Mouse (Mus musculus): ENCODE measurements around the gene Lpin2. TPM values are rescaled to one million over a fixed set of nuclear protein-coding genes. Genes with fewer than 3 reads are reported as not detected.

The Lpin2 gene
- polyA plus RNA-seq, 1 experiment from 2014 or later, result 42.5 TPM

DNA sequence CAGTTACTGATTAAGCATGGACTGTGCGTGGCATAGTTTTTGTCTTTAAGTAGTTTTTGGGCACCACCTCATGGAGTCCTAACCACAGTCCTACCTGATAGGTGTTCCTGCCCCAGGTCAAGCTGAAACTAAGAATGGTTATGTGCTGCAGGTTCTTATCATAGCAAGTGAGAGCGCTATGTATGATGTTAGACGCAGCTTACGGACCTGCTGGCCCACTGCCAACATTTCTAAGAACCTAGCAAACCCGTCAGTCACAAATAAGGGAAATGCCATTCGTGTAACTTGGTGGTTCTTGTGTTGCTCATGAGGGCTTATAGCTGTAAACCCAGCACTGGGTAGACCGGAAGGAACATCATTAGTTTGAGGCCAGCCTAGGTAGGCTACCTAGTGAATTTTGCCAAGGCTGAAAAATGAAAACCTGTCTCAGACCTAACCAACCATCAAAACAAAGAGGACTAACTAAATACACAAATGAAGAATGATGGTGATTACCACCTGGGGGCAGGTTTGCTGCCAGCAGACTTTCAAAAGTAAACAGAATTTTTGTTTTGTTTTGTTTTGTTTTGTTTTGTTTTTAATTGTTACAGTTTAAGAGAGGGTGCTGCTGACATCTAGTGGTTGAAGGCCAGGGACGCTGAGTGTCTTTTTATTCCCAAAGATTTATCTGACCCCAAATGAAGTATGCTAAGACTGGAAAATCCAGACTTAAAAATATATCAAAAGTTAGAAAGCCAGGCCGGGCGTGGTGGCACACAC, 13.5 kb downstream of the Lpin2 start:
- no peak overlapping the region for H3K27ac ChIP-seq (ENCODE audit: low read depth, low read length)
- WGBS, result 48% methylated on average over 10 of the region's 10 CpGs
- H3K4me2 ChIP-seq (ENCODE audit: low read length), result peak overlapping the region; percentile 29
- no peaks in the 10 kb centered on the region for H3K36me3 ChIP-seq (ENCODE audit: control insufficient read depth, insufficient read depth, low read length)
- no peak overlapping the region for H3K9ac ChIP-seq (ENCODE audit: low read depth, low read length)
- no peaks in the 10 kb centered on the region for H3K27me3 ChIP-seq (replicated peaks; ENCODE audit: control insufficient read depth, insufficient read depth, low read length)
- no peak overlapping the region for H3K4me3 ChIP-seq (ENCODE audit: low read length)
- peaks cover 4% of the 10 kb centered on the region for H3K4me1 ChIP-seq (ENCODE audit: control insufficient read depth, insufficient read depth, low read depth, low read length)
- ATAC-seq, result peak; percentile 55; the same call in 1 of the 2 replicates
- no peaks in the 10 kb centered on the region for H3K9me3 ChIP-seq (ENCODE audit: control insufficient read depth, low read length)

DNA sequence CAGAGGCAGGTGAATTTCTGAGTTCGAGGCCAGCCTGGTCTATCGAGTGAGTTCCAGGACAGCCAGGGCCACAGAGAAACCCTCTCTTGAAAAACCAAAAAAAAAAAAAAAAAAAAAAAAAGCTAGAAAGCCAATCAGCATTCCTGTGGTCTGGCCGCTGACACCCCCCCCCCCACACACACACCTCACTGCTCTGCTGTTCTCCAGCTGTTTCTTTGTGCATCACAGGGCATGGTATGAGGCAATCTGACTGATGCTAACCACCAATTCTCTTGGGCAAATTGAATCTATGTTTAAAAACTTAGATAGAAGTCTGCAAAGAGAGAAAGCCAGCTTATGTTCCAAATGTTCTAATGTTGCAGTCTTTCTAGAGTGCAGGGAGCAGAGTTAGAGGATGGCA, 14.1 kb downstream of the Lpin2 start:
- WGBS, result 63% methylated on average over 3 of the region's 3 CpGs
- H3K36me3 ChIP-seq (ENCODE audit: control insufficient read depth, insufficient read depth, low read length), result no peaks in the 10 kb centered on the region
- H3K9ac ChIP-seq (ENCODE audit: low read depth, low read length), result no peak overlapping the region
- H3K4me2 ChIP-seq (ENCODE audit: low read length), result no peak overlapping the region
- H3K27ac ChIP-seq (ENCODE audit: low read depth, low read length), result no peak overlapping the region
- no peak overlapping the region for H3K4me3 ChIP-seq (ENCODE audit: low read length)
- ATAC-seq, result no peak
- no peaks in the 10 kb centered on the region for H3K9me3 ChIP-seq (ENCODE audit: control insufficient read depth, low read length)
- H3K4me1 ChIP-seq (ENCODE audit: control insufficient read depth, insufficient read depth, low read depth, low read length), result peaks cover 4% of the 10 kb centered on the region
- H3K27me3 ChIP-seq (replicated peaks; ENCODE audit: control insufficient read depth, insufficient read depth, low read length), result no peaks in the 10 kb centered on the region

DNA sequence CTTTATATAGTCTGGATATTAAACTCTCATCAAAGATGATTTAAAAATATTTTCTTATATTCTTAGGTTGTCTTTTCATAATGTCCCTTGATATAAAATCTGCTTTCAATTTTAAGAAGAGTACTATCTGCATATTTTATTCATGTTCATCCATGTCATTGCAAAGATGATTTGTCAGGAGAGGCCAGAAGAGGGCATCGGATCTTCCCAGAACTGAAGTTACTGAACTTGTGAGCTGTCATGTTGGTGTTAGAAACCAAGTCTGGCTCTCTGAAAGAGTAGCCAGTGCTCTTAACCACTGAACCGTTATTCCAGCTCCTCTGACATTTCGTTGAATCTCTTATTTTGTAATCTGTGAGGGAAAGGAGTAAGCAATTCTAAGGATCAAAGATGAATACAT, 17.0 kb downstream of the Lpin2 start:
- Histone ChIP-seq H3K27me3 (replicated peaks; ENCODE audit: control insufficient read depth, insufficient read depth, low read length) (no peaks in the 10 kb centered on the region), H3K27ac (ENCODE audit: low read depth, low read length) (no peak overlapping the region), H3K4me1 (ENCODE audit: control insufficient read depth, insufficient read depth, low read depth, low read length) (peaks cover 7% of the 10 kb centered on the region), H3K36me3 (ENCODE audit: control insufficient read depth, insufficient read depth, low read length) (no peaks in the 10 kb centered on the region), H3K4me2 (ENCODE audit: low read length) (no peak overlapping the region), H3K4me3 (ENCODE audit: low read length) (no peak overlapping the region), H3K9ac (ENCODE audit: low read depth, low read length) (no peak overlapping the region), H3K9me3 (ENCODE audit: control insufficient read depth, low read length) (no peaks in the 10 kb centered on the region)
- ATAC-seq, result no peak
- WGBS, result 83% methylated on average over 3 of the region's 3 CpGs

DNA sequence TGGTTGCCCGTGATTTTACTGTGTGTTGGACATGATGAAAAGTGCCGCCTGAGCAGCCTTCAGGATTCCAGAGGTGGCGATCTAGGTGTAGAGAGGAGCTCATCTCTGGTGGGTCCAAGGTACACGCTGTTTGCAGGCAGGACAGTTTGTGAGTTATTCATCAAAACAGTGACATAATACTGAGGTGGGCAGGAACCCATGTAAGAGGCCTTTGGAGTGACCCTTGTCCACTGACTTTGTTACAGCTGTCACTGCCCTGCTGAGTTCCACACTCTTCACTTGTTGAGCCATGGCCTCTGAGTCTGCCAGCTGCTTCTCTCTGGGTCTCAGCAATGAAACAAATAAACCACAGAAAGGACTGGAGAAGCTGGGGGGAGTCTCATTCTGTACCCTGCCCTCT, 19.8 kb downstream of the Lpin2 start:
- H3K36me3 ChIP-seq (ENCODE audit: control insufficient read depth, insufficient read depth, low read length), result no peaks in the 10 kb centered on the region
- H3K4me2 ChIP-seq (ENCODE audit: low read length), result no peak overlapping the region
- no peaks in the 10 kb centered on the region for H3K9me3 ChIP-seq (ENCODE audit: control insufficient read depth, low read length)
- H3K27ac ChIP-seq (ENCODE audit: low read depth, low read length), result no peak overlapping the region
- H3K4me1 ChIP-seq (ENCODE audit: control insufficient read depth, insufficient read depth, low read depth, low read length), result peaks cover 2% of the 10 kb centered on the region; the same call in 1 of the 2 replicates
- 60% methylated on average over 4 of the region's 4 CpGs for WGBS
- no peaks in the 10 kb centered on the region for H3K27me3 ChIP-seq (replicated peaks; ENCODE audit: control insufficient read depth, insufficient read depth, low read length)
- ATAC-seq, result no peak
- no peak overlapping the region for H3K4me3 ChIP-seq (ENCODE audit: low read length)
- no peak overlapping the region for H3K9ac ChIP-seq (ENCODE audit: low read depth, low read length)

DNA sequence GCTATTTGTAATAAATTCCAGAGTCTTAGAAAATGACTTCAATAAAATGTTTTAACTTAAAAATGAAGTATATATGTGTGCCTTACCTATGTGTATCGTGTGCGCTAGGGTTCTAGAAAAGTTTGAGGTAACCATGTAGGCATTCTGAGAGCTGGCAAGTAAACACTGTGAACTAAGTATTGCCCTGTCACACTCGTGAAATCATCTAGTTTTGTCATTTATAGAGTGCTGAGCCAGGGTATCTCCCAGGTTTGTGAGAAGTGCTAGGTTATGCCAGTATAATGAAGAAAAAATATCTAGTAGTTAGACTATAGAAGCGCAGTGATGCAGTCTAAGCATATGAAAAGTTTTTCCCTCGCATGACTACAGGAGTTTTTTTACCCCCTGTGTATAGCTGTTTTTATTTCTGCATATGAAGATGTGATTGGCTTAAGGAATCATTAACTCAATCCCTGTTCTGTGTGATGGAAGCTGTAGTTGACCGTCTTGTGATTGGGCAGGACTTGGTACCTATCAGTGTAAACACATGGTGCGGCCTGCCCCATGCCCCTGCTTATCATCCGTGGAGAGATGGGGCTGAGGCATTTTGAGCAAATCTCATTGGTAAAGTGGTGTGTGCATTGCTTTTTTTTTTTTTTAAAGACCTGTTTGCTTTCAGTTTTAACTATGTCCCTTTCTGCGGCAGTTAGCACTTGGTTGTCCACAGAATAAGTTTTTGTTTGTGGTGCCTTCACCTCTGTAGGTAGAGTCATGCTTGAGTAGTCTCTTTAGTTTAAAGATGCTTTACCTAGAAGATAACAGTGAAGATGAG, 21.8 kb downstream of the Lpin2 start:
- Histone ChIP-seq H3K36me3 (ENCODE audit: control insufficient read depth, insufficient read depth, low read length) (no peaks in the 10 kb centered on the region), H3K4me3 (ENCODE audit: low read length) (no peak overlapping the region), H3K27ac (ENCODE audit: low read depth, low read length) (no peak overlapping the region), H3K27me3 (replicated peaks; ENCODE audit: control insufficient read depth, insufficient read depth, low read length) (no peaks in the 10 kb centered on the region), H3K4me2 (ENCODE audit: low read length) (no peak overlapping the region), H3K9ac (ENCODE audit: low read depth, low read length) (no peak overlapping the region), H3K9me3 (ENCODE audit: control insufficient read depth, low read length) (no peaks in the 10 kb centered on the region), H3K4me1 (ENCODE audit: control insufficient read depth, insufficient read depth, low read depth, low read length) (peaks cover 2% of the 10 kb centered on the region; the same call in 1 of the 2 replicates)
- ATAC-seq, result no peak
- 95% methylated on average over 9 of the region's 9 CpGs for WGBS

DNA sequence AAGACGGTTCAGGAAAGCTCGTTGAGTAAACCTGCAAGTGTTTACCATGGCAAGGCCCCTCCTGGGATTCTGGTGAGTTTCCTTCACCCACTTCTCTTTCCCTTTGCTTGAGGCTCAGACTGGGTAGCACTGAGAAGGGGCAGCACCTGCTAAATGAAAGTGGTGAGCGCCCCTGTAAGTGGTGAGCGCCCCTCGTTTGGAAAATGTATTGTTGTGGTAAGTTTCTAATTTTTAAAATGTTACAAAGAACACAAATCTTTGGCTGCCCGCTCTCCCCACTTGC, 22.4 kb downstream of the Lpin2 start:
- no peak for ATAC-seq
- Histone ChIP-seq H3K9ac (ENCODE audit: low read depth, low read length) (no peak overlapping the region), H3K4me2 (ENCODE audit: low read length) (no peak overlapping the region), H3K4me3 (ENCODE audit: low read length) (no peak overlapping the region), H3K36me3 (ENCODE audit: control insufficient read depth, insufficient read depth, low read length) (no peaks in the 10 kb centered on the region), H3K9me3 (ENCODE audit: control insufficient read depth, low read length) (no peaks in the 10 kb centered on the region), H3K4me1 (ENCODE audit: control insufficient read depth, insufficient read depth, low read depth, low read length) (peaks cover 2% of the 10 kb centered on the region; the same call in 1 of the 2 replicates), H3K27ac (ENCODE audit: low read depth, low read length) (no peak overlapping the region), H3K27me3 (replicated peaks; ENCODE audit: control insufficient read depth, insufficient read depth, low read length) (no peaks in the 10 kb centered on the region)
- 86% methylated on average over 6 of the region's 6 CpGs for WGBS

DNA sequence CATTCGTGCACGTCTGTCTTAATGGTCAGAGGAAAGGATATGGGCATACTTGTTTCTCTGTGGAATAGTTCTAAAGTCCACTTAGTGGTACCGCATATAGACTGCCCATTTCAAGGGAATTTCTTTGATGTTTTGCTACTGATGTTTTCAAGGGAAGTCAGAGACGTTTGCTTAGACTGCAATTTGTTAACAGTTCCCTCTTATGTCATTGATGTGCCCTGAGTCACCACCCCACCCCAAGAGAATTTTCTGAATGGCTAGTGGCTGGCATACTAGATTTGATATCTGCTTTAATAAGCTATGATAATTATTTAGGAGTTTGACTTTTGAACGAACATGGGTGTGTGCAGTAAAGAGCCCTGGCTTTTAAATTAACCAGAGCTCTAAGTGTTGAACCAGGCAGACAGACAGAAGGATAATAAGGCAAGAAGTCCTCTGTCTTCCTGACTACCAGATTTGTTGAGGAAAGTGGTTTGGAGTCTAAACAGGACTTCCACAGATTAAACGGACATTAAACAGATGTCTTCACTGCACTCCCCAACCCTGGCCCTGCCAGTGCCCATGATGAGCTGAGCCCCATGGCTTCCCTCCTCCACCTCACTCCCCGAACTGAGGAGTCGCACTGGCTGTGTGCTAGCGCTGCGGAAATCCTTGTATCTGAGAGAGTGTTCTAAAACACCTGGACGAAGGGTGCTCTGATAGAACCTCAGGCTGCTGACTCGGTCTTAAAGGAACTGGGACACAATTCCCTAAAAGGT, 24.0 kb downstream of the Lpin2 start:
- H3K27me3 ChIP-seq (replicated peaks; ENCODE audit: control insufficient read depth, insufficient read depth, low read length), result no peaks in the 10 kb centered on the region
- peaks cover 2% of the 10 kb centered on the region; the same call in 1 of the 2 replicates for H3K4me1 ChIP-seq (ENCODE audit: control insufficient read depth, insufficient read depth, low read depth, low read length)
- no peak overlapping the region for H3K4me2 ChIP-seq (ENCODE audit: low read length)
- H3K9me3 ChIP-seq (ENCODE audit: control insufficient read depth, low read length), result no peaks in the 10 kb centered on the region
- no peaks in the 10 kb centered on the region for H3K36me3 ChIP-seq (ENCODE audit: control insufficient read depth, insufficient read depth, low read length)
- H3K4me3 ChIP-seq (ENCODE audit: low read length), result no peak overlapping the region
- ATAC-seq, result no peak
- no peak overlapping the region for H3K27ac ChIP-seq (ENCODE audit: low read depth, low read length)
- WGBS, result 81% methylated on average over 12 of the region's 12 CpGs
- H3K9ac ChIP-seq (ENCODE audit: low read depth, low read length), result no peak overlapping the region

DNA sequence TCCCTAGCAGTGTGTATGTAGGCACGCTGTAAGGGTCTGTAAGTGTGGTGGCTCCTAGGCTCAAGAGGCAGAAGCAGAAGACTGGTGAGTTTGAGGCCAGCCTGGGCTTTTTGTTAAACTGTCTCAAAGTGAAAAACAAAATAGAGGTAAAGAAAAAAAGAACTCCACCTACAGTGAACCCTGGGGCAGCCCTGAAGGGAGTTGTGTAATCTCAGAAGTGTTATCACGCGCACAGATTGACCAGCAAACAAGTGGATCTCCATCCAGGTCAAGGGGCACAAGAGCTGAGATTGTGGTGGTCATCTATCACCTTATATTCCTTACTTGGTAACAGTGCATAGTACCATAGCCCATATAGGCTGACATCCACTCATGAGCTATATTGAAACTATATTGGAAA, 24.9 kb downstream of the Lpin2 start:
- no peaks in the 10 kb centered on the region for H3K27me3 ChIP-seq (replicated peaks; ENCODE audit: control insufficient read depth, insufficient read depth, low read length)
- ATAC-seq, result no peak
- H3K9ac ChIP-seq (ENCODE audit: low read depth, low read length), result no peak overlapping the region
- no peaks in the 10 kb centered on the region for H3K36me3 ChIP-seq (ENCODE audit: control insufficient read depth, insufficient read depth, low read length)
- H3K4me2 ChIP-seq (ENCODE audit: low read length), result no peak overlapping the region
- H3K9me3 ChIP-seq (ENCODE audit: control insufficient read depth, low read length), result no peaks in the 10 kb centered on the region
- H3K4me3 ChIP-seq (ENCODE audit: low read length), result no peak overlapping the region
- H3K4me1 ChIP-seq (ENCODE audit: control insufficient read depth, insufficient read depth, low read depth, low read length), result peaks cover 4% of the 10 kb centered on the region; the same call in 1 of the 2 replicates
- 93% methylated on average over 3 of the region's 3 CpGs for WGBS
- no peak overlapping the region for H3K27ac ChIP-seq (ENCODE audit: low read depth, low read length)

DNA sequence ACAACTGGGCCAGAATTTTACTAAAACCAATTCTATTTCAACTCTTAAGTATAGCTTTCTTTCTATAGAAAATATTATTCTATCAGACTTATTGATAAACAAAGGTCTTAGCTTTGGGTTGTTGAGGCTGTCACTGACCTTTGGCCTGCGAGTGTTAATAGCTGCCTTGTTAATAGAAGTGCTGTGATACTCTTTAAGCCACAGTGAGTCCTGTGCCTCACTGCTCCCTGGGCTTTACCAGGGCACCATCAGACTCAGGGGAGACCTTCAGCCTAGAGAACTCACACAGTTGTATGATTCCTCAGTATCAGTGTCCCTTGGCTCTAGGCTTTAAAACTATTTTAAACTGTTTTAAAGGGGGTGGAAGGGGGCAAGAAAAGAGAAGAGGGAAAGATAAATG, 26.0 kb downstream of the Lpin2 start:
- no peaks in the 10 kb centered on the region for H3K36me3 ChIP-seq (ENCODE audit: control insufficient read depth, insufficient read depth, low read length)
- H3K9ac ChIP-seq (ENCODE audit: low read depth, low read length), result no peak overlapping the region
- H3K9me3 ChIP-seq (ENCODE audit: control insufficient read depth, low read length), result no peaks in the 10 kb centered on the region
- H3K27me3 ChIP-seq (replicated peaks; ENCODE audit: control insufficient read depth, insufficient read depth, low read length), result no peaks in the 10 kb centered on the region
- H3K27ac ChIP-seq (ENCODE audit: low read depth, low read length), result no peak overlapping the region
- no peak overlapping the region for H3K4me3 ChIP-seq (ENCODE audit: low read length)
- no peak for ATAC-seq
- no peak overlapping the region for H3K4me2 ChIP-seq (ENCODE audit: low read length)
- WGBS, result 100% methylated on average over 1 of the region's 1 CpGs
- 0 out of 2 replicates have a peak, but pooled peaks cover 2% of the 10 kb centered on the region for H3K4me1 ChIP-seq (ENCODE audit: control insufficient read depth, insufficient read depth, low read depth, low read length)
